Mouse (Mus musculus): ENCODE results near the gene Mgat5.

- TF ChIP-seq CTCF (IDR thresholded peaks at IDR 0.05; ENCODE audit: borderline replicate concordance, insufficient read depth, low read depth, low read length) = no peak
- no peak for TF ChIP-seq POLR2A (IDR thresholded peaks at IDR 0.05; ENCODE audit: borderline replicate concordance, insufficient read depth, low read length)
These were observed 64.5 kb downstream of the Mgat5 start for GRCm38 (mm10) chr1:127269343-127269742.
